Mouse (Mus musculus): ENCODE data around the gene Nkiras1. TPM values are rescaled to one million over a fixed set of nuclear protein-coding genes. Genes with fewer than 3 reads are reported as not detected.

The Nkiras1 gene
- total RNA-seq, 1 experiment from 2014 or later: 5.1 TPM

- ATAC-seq (replicated peaks; ENCODE audit: low read depth, poor library complexity, severe bottlenecking): no peak
These were observed 730 bp downstream of the Nkiras1 start for GRCm38 (mm10) chr14:18271666-18272065.

- ATAC-seq (replicated peaks; ENCODE audit: low read depth, poor library complexity, severe bottlenecking): no peak
These were observed 3.6 kb downstream of the Nkiras1 start for GRCm38 (mm10) chr14:18274526-18274925.

GRCm38 (mm10) chr14:18280375-18280774 is 9.4 kb downstream of the Nkiras1 start:
- no peak for ATAC-seq (replicated peaks; ENCODE audit: low read depth, poor library complexity, severe bottlenecking)

GRCm38 (mm10) chr14:18284581-18284980 is 13.6 kb downstream of the Nkiras1 start:
- peak; percentile 74 for ATAC-seq (replicated peaks; ENCODE audit: low read depth, poor library complexity, severe bottlenecking)

GRCm38 (mm10) chr14:18285476-18285875 is 14.5 kb downstream of the Nkiras1 start:
- no peak for ATAC-seq (replicated peaks; ENCODE audit: low read depth, poor library complexity, severe bottlenecking)

GRCm38 (mm10) chr14:18286441-18286840 is 15.5 kb downstream of the Nkiras1 start:
- no peak for ATAC-seq (replicated peaks; ENCODE audit: low read depth, poor library complexity, severe bottlenecking)

- no peak for ATAC-seq (replicated peaks; ENCODE audit: low read depth, poor library complexity, severe bottlenecking)
These were observed 16.5 kb downstream of the Nkiras1 start for GRCm38 (mm10) chr14:18287391-18287790.

- no peak for ATAC-seq (replicated peaks; ENCODE audit: low read depth, poor library complexity, severe bottlenecking)
These were observed 21.2 kb downstream of the Nkiras1 start for GRCm38 (mm10) chr14:18292111-18292510.

- ATAC-seq (replicated peaks; ENCODE audit: low read depth, poor library complexity, severe bottlenecking): no peak
These were observed 21.6 kb downstream of the Nkiras1 start for GRCm38 (mm10) chr14:18292578-18292977.

GRCm38 (mm10) chr14:18297441-18297840 is 26.5 kb downstream of the Nkiras1 start:
- peak; percentile 53 for ATAC-seq (replicated peaks; ENCODE audit: low read depth, poor library complexity, severe bottlenecking)

GRCm38 (mm10) chr14:18298874-18299273 is 27.9 kb downstream of the Nkiras1 start:
- ATAC-seq (replicated peaks; ENCODE audit: low read depth, poor library complexity, severe bottlenecking): no peak

GRCm38 (mm10) chr14:18300676-18301075 is 29.7 kb downstream of the Nkiras1 start:
- ATAC-seq (replicated peaks; ENCODE audit: low read depth, poor library complexity, severe bottlenecking): no peak

- peak; percentile 83 for ATAC-seq (replicated peaks; ENCODE audit: low read depth, poor library complexity, severe bottlenecking)
These were observed 30.7 kb downstream of the Nkiras1 start for GRCm38 (mm10) chr14:18301591-18301990.

- ATAC-seq (replicated peaks; ENCODE audit: low read depth, poor library complexity, severe bottlenecking): no peak
These were observed 31.8 kb downstream of the Nkiras1 start for GRCm38 (mm10) chr14:18302750-18303149.

- no peak for ATAC-seq (replicated peaks; ENCODE audit: low read depth, poor library complexity, severe bottlenecking)
These were observed 32.3 kb downstream of the Nkiras1 start for GRCm38 (mm10) chr14:18303262-18303661.

GRCm38 (mm10) chr14:18304165-18304564 is 33.2 kb downstream of the Nkiras1 start:
- no peak for ATAC-seq (replicated peaks; ENCODE audit: low read depth, poor library complexity, severe bottlenecking)

- no peak for ATAC-seq (replicated peaks; ENCODE audit: low read depth, poor library complexity, severe bottlenecking)
These were observed 46.8 kb downstream of the Nkiras1 start for GRCm38 (mm10) chr14:18317457-18318411.

GRCm38 (mm10) chr14:18326968-18327672 is 56.2 kb downstream of the Nkiras1 start:
- no peak for ATAC-seq (replicated peaks; ENCODE audit: low read depth, poor library complexity, severe bottlenecking)

GRCm38 (mm10) chr14:18330789-18331692 is 60.1 kb downstream of the Nkiras1 start:
- ATAC-seq (replicated peaks; ENCODE audit: low read depth, poor library complexity, severe bottlenecking): peak; percentile 62

GRCm38 (mm10) chr14:18331693-18332131 is 60.8 kb downstream of the Nkiras1 start, which contains the start of gene Ube2e1:
Ube2e1 (minus strand) TSS chr14:18331859.
- ATAC-seq (replicated peaks; ENCODE audit: low read depth, poor library complexity, severe bottlenecking): peak; percentile 88

Data from common myeloid progenitor, adult 5-6 weeks (primary cell).